Mouse (Mus musculus) layer of hippocampus, adult 9-11 months (tissue): ENCODE results near the gene Zfp541.

Experiments
- DNase-seq: peaks from one replicate; pipeline ENCODE4 v3.0.0; 2022

Zfp541 gene

GRCm38 (mm10) chr7:16129846-16130691 lies 68.5 kb downstream of the Zfp541 start:
- no peak for DNase-seq

GRCm38 (mm10) chr7:16130956-16131634 lies 69.5 kb downstream of the Zfp541 start:
- no peak for DNase-seq

- DNase-seq = no peak
Measured at GRCm38 (mm10) chr7:16132161-16132581, 70.6 kb downstream of the Zfp541 start.

GRCm38 (mm10) chr7:16132926-16133325 lies 71.3 kb downstream of the Zfp541 start:
- no peak for DNase-seq

GRCm38 (mm10) chr7:16133691-16134090 lies 72.1 kb downstream of the Zfp541 start:
- no peak for DNase-seq

- no peak for DNase-seq
Measured at GRCm38 (mm10) chr7:16134951-16135392, 73.4 kb downstream of the Zfp541 start.
